Mouse (Mus musculus): Measurements from ENCODE around the gene Adgrg2.
A peak's percentile ranks its signal among the peaks of the same experiment; 100 is the strongest.

The Adgrg2 gene

DNA sequence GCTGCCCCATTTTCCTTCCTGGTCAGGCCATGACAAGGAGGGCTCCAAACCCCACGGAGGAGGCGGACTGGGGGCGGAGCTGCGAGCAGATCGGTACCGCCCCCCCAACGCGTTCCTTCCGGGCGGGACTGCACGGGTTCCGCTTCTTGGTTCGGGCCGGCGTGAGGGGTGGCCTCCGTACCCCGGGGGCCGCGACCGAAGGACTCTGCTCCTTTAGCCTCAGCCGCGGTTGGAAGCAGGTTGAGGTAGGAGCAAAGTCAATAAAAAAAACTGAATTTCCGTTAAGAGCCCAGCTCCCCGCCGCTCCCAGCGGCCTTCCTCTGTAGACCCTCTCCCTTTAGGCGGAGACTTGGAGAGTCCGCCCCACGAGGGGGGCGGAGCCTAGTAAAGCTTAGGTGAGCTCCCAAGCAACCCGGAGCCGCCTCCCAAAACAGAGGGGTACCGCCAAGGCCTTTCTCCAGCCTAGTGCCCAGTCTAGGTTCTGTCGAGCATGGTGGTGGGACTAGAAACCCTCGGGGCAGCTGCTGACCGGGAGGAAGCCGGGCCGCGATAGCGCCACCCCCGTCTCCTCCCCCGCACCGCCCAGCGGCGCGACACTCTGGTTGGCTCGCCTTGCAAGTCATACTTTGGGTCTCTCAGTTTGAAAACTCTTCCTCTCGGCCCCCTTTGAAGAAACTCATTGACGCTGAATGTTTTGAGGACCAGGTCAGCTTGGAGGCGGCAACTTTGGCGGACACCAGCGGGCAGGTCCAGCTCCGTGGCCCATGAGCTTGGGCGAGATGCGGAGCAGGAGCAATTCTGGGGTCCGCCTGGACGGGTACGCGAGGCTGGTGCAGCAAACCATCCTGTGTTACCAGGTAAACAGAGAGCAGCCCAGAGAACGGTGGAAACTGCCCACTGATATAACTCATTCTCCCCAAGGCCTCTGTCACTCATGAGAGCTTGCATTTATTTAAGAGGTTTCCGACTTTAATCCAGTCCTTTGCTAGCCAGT lies 111.9 kb downstream of the Adgrg2 start, which contains the start of gene Phka2:
TSS of gene Phka2 (plus strand) at position 119 of the 994 bp plus-strand sequence.
- peak; percentile 70 to 84 for DNase-seq

DNA sequence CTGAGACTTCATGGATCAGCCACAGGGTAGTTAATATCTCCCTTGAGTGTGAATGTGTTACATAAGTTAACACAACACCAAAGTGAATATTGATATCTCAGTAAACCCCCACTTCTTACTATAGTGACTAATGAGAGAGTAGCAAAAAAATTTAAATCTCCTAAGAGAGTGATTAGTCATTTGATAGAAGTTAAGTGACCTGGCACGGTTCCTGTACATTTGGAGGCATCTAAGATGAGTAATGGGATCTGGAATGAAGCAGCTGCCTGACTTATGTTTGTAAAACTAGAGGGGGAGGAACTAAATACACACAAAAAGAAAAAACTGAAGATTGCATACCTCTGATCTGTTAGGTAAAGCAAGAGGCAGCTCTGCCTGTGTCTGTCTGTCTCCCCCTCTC lies 118.6 kb downstream of the Adgrg2 start:
- DNase-seq, result no peak

DNA sequence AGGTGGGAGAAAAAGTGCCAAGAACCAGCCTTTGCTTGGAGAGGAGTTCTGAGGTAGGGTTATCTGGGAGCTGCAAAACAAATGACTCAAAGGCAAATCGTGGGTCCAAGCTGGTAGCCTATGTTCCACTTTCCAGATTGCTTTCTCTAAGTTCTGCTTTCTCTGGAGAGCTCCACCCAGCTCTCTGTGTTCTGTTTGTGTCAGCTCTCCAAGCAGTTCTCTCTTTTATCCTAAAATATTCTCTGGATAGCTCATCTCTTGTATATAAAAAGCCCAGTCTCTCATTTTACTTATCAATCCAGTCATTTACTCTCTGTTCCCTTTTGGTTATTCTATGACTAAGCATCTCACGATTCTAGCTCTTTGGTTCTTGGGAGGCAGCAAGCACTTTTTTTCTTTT lies 119.7 kb downstream of the Adgrg2 start:
- no peak for DNase-seq

DNA sequence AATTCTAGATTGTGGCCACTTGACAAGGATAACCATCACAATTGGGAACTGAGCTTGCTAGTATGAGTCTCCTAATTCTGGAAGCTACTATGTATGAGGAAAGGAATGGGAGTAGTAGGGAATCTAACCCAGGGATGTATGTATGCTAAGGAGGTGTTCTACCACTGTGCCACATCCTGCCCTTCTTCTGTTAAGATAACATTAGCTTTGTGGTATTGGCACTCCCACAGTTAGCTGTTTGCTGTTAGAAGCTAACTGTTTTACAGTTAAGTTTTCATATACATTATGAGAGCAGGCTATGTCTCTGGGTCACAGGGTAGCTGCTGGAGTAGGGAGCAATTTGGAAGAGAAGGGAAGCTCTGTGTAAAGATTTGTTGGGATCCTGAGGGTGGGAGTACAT lies 125.5 kb downstream of the Adgrg2 start:
- no peak for DNase-seq

DNA sequence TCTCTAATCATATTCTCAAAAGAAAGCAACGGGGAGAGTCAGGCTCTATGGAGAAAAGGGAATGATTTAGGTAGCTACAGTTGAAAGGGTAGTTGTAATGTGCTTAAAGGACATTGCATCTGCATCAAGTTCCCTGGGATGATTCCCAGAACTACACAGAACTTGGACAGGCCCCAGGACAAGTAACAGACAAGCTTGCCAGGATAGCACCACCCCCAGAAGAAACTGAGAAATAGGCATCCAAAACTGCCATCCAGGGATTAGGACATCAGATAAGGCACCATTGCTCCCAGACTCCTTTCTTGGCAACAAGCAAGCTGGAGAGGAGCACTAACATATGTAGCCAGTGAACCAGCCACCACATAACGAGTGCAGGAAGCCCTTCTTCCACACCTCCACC lies 152.3 kb downstream of the Adgrg2 start:
- DNase-seq, result no peak
